Mouse (Mus musculus) adipose tissue, adult 10 weeks (tissue): Measurements from ENCODE around the gene Commd8. TPM values are rescaled to one million over a fixed set of nuclear protein-coding genes. Genes with fewer than 3 reads are reported as not detected.

Source experiments
- polyA plus RNA-seq: library from polyadenylated mRNA; stranded (reverse); fragments of 350-450 nt; fragmentation: Illumina TruSeq; extraction: RNeasy Lipid Tissue Mini Kit (QIAGEN cat#74804); gene quantifications from one replicate; pipeline ENCODE4 v1.2.3, GENCODE M21; 2014; ENCODE audit warnings: low read depth, low replicate concordance

Commd8 gene
- 51.0 TPM for polyA plus RNA-seq

GRCm38 (mm10) chr5:72167594-72168284 is at the start of gene Commd8:
Gene Commd8 (minus strand): TSS chr5:72168189.

